8 mouse cellular contexts compared by ENCODE assay signal in the genomic region with DNA sequence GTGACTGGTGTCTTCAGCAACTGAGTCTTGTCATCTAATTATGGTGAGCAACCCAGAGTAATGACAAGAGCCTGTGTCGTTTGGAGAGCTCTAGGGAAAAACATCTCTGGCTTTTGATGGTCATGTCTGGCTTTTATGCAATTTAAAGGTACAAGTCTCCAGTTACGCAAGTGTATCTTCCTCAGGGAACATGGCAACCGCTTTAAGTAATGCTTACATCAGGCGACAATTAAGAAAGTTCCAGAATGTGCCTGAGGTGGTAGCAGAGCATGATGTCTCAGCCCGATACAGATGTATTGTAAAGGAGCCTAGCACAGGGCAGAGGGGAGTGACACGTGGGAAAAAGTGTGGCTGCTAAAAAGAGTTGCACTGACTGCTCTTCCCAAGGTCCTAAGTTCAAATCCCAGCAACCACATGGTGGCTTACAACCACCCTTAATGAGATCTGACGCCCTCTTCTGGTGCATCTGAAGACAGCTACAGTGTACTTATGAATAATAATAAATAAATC. TPM values are rescaled to one million over a fixed set of nuclear protein-coding genes. Genes with fewer than 3 reads are reported as not detected.
A peak's percentile ranks its signal among the peaks of the same experiment; 100 is the strongest.
DNase-seq lines count a peak whose midpoint lies in the region; ATAC-seq and TF ChIP-seq lines count a peak whose summit lies in the region.

No protein-coding gene starts in this region.

- intact Hi-C loops in heart, postnatal 14 days (cut with DNase I): loop anchor here (2.0 kb wide), 1 partner anchor 54 kb away; the partner anchor contains the start of gene Mllt1

- 67% methylated on average over 7 of the region's 7 CpGs for WGBS in heart, embryonic 13.5 days
- WGBS in heart, embryonic 16.5 days: 69% methylated on average over 7 of the region's 7 CpGs
- 63% methylated on average over 7 of the region's 7 CpGs for WGBS in macrophage (ENCODE audit: missing documents)

- peak overlapping the region; percentile 76; the same call in 1 of the 2 replicates for H3K27ac ChIP-seq in heart, embryonic 13.5 days (replicated peaks)
- H3K27ac ChIP-seq in cortical plate, adult 2 months (ENCODE audit: insufficient read depth, low read length): no peak overlapping the region
- H3K27ac ChIP-seq in heart, embryonic 16.5 days (ENCODE audit: low read length): no peak overlapping the region
- H3K27ac ChIP-seq in macrophage: no peak overlapping the region

- H3K9me3 ChIP-seq in heart, embryonic 13.5 days: no peaks in the 10 kb centered on the region
- H3K9me3 ChIP-seq in heart, embryonic 16.5 days (replicated peaks; ENCODE audit: control insufficient read depth, low read length): no peaks in the 10 kb centered on the region

- TF ChIP-seq POLR2A in cortical plate, adult 2 months (IDR thresholded peaks at IDR 0.05; ENCODE audit: extremely low read depth, insufficient read depth, low read length): no peak

- peak overlapping the region; percentile 91 for H3K9ac ChIP-seq in heart, embryonic 13.5 days
- no peak overlapping the region for H3K9ac ChIP-seq in heart, embryonic 16.5 days (ENCODE audit: low read length)

- no peaks in the 10 kb centered on the region for H3K27me3 ChIP-seq in heart, embryonic 13.5 days (replicated peaks)
- H3K27me3 ChIP-seq in heart, embryonic 16.5 days (ENCODE audit: control insufficient read depth, insufficient read depth, low read length): no peaks in the 10 kb centered on the region

- H3K4me3 ChIP-seq in heart, embryonic 13.5 days: peak overlapping the region; percentile 81
- peak overlapping the region; percentile 62; the same call in 1 of the 2 replicates for H3K4me3 ChIP-seq in cortical plate, adult 2 months (ENCODE audit: insufficient read depth, low read length)
- H3K4me3 ChIP-seq in heart, embryonic 16.5 days (ENCODE audit: low read length): peak overlapping the region; percentile 90
- H3K4me3 ChIP-seq in macrophage (ENCODE audit: inconsistent target): peak overlapping the region; percentile 91

- peaks cover 28% of the 10 kb centered on the region for H3K36me3 ChIP-seq in heart, embryonic 13.5 days
- peaks cover 16% of the 10 kb centered on the region for H3K36me3 ChIP-seq in heart, embryonic 16.5 days (ENCODE audit: control insufficient read depth, insufficient read depth)
- H3K36me3 ChIP-seq in macrophage (ENCODE audit: inconsistent target): peaks cover 15% of the 10 kb centered on the region; the same call in 1 of the 2 replicates

- peaks cover 15% of the 10 kb centered on the region for H3K4me1 ChIP-seq in heart, embryonic 13.5 days
- peaks cover 4% of the 10 kb centered on the region for H3K4me1 ChIP-seq in cortical plate, adult 2 months (ENCODE audit: control insufficient read depth, insufficient read depth, low read length)
- peaks cover 6% of the 10 kb centered on the region for H3K4me1 ChIP-seq in heart, embryonic 16.5 days (ENCODE audit: control insufficient read depth, insufficient read depth, low read length)

- no peak for TF ChIP-seq CTCF in cortical plate, adult 2 months (IDR thresholded peaks at IDR 0.05; ENCODE audit: extremely low read depth, insufficient read depth, low read length)

- DNase-seq in heart, postnatal 14 days: no peak
- no peak for DNase-seq in layer of hippocampus, postnatal 14 days (ENCODE audit: low spot score in 2 of 2)
- DNase-seq in layer of hippocampus, adult 11-12 months (ENCODE audit: low spot score): no peak
- DNase-seq in left cerebral cortex, adult 9 months (ENCODE audit: low spot score in 2 of 2): no peak

- peak overlapping the region; percentile 87 for H3K4me2 ChIP-seq in heart, embryonic 13.5 days
- H3K4me2 ChIP-seq in heart, embryonic 16.5 days (ENCODE audit: low read depth, low read length): peak overlapping the region; percentile 92

- no peak for ATAC-seq in heart, embryonic 13.5 days (ENCODE audit: extremely low read depth, insufficient number of reproducible peaks, low FRiP score, low TSS enrichment)
- no peak for ATAC-seq in heart, embryonic 16.5 days (replicated peaks; ENCODE audit: extremely low read depth, insufficient read depth, low FRiP score)

- H3K79me2 ChIP-seq in macrophage (ENCODE audit: inconsistent target): peaks cover 17% of the 10 kb centered on the region

RNA-seq across cellular contexts. Expression of gene Clpp, which starts 1.1 kb away (rescaled TPM):
- polyA plus RNA-seq in heart, embryonic 13.5 days (2015; fragmentation: Nextera tagmentation; extraction: Ambion mirVana): 110 and 125 TPM in 2 replicates
- 10 to 100 TPM; 57.3 to 64.0 TPM for total RNA-seq in heart, postnatal 14 days (2021)
- polyA plus RNA-seq in cortical plate, adult 2 months (2012; rRNA removed): 139 and 146 TPM in 2 replicates
- 117 and 129 TPM in 2 replicates for polyA plus RNA-seq in heart, embryonic 16.5 days (2015; fragmentation: Nextera tagmentation; extraction: Ambion mirVana)
- 10 to 100 TPM in 8 of 26 experiments, 1 to 10 TPM in 18; 1.3 to 17.7 (median 7.0) TPM for total RNA-seq in macrophage (2018; cell fraction: chromatin; rRNA removed)
- total RNA-seq in macrophage (2018; cell fraction: cytosol; rRNA removed): 10 to 100 TPM; 15.9 to 37.3 (median 25.7) TPM
- total RNA-seq in macrophage (2018; cell fraction: nucleus; rRNA removed): 10 to 100 TPM in 12 of 26 experiments, 1 to 10 TPM in 14; 3.8 to 24.7 (median 9.7) TPM
- 20.0 to 37.4 TPM (median 21.4 TPM) in 3 replicates for polyA plus RNA-seq in macrophage (2018)
- 10 to 100 TPM; 56.1 to 58.3 TPM for total RNA-seq in layer of hippocampus, postnatal 14 days (2021)

RNA-seq across cellular contexts. Expression of gene Acer1, which starts 7.0 kb away (rescaled TPM):
- 0.06 TPM in 1 of 2 replicates, not detected in the other for polyA plus RNA-seq in heart, embryonic 13.5 days (2015; fragmentation: Nextera tagmentation; extraction: Ambion mirVana)
- total RNA-seq in heart, postnatal 14 days (2021): not detected
- not detected in 2 replicates for polyA plus RNA-seq in cortical plate, adult 2 months (2012; rRNA removed)
- 0.05 TPM in 1 of 2 replicates, not detected in the other for polyA plus RNA-seq in heart, embryonic 16.5 days (2015; fragmentation: Nextera tagmentation; extraction: Ambion mirVana)
- total RNA-seq in macrophage (2018; cell fraction: chromatin; rRNA removed): not detected
- not detected for total RNA-seq in macrophage (2018; cell fraction: cytosol; rRNA removed)
- not detected for total RNA-seq in macrophage (2018; cell fraction: nucleus; rRNA removed)
- not detected in 3 replicates for polyA plus RNA-seq in macrophage (2018)
- total RNA-seq in layer of hippocampus, postnatal 14 days (2021): not detected

RNA-seq across cellular contexts. Expression of gene Alkbh7, which starts 8.2 kb away (rescaled TPM):
- polyA plus RNA-seq in heart, embryonic 13.5 days (2015; fragmentation: Nextera tagmentation; extraction: Ambion mirVana): 45.7 and 56.8 TPM in 2 replicates
- total RNA-seq in heart, postnatal 14 days (2021): 10 to 100 TPM; 49.6 to 52.8 TPM
- 32.1 and 35.4 TPM in 2 replicates for polyA plus RNA-seq in cortical plate, adult 2 months (2012; rRNA removed)
- polyA plus RNA-seq in heart, embryonic 16.5 days (2015; fragmentation: Nextera tagmentation; extraction: Ambion mirVana): 56.4 and 59.6 TPM in 2 replicates
- total RNA-seq in macrophage (2018; cell fraction: chromatin; rRNA removed): 1 to 10 TPM in 20 of 26 experiments, under 1 TPM in 1, not detected in 5; 0.96 to 6.6 (median 3.0) TPM
- total RNA-seq in macrophage (2018; cell fraction: cytosol; rRNA removed): 10 to 100 TPM; 10.8 to 19.7 (median 14.4) TPM
- total RNA-seq in macrophage (2018; cell fraction: nucleus; rRNA removed): 10 to 100 TPM in 1 of 26 experiments, 1 to 10 TPM in 25; 1.4 to 12.8 (median 4.0) TPM
- 3.6 to 20.7 TPM (median 11.8 TPM) in 3 replicates for polyA plus RNA-seq in macrophage (2018)
- total RNA-seq in layer of hippocampus, postnatal 14 days (2021): 10 to 100 TPM; 18.2 to 22.3 TPM

RNA-seq across cellular contexts. Expression of gene Pspn, which starts 10.8 kb away (rescaled TPM):
- 0.35 TPM in 1 of 2 replicates, not detected in the other for polyA plus RNA-seq in heart, embryonic 13.5 days (2015; fragmentation: Nextera tagmentation; extraction: Ambion mirVana)
- not detected for total RNA-seq in heart, postnatal 14 days (2021)
- polyA plus RNA-seq in cortical plate, adult 2 months (2012; rRNA removed): not detected in 2 replicates
- polyA plus RNA-seq in heart, embryonic 16.5 days (2015; fragmentation: Nextera tagmentation; extraction: Ambion mirVana): 0.34 TPM in 1 of 2 replicates, not detected in the other
- total RNA-seq in macrophage (2018; cell fraction: chromatin; rRNA removed): not detected
- total RNA-seq in macrophage (2018; cell fraction: cytosol; rRNA removed): not detected
- total RNA-seq in macrophage (2018; cell fraction: nucleus; rRNA removed): not detected
- polyA plus RNA-seq in macrophage (2018): not detected in 3 replicates
- not detected for total RNA-seq in layer of hippocampus, postnatal 14 days (2021)

RNA-seq across cellular contexts. Expression of gene Gtf2f1, which starts 22.1 kb away (rescaled TPM):
- polyA plus RNA-seq in heart, embryonic 13.5 days (2015; fragmentation: Nextera tagmentation; extraction: Ambion mirVana): 32.8 and 35.1 TPM in 2 replicates
- total RNA-seq in heart, postnatal 14 days (2021): 10 to 100 TPM; 22.0 to 23.6 TPM
- 73.3 and 80.0 TPM in 2 replicates for polyA plus RNA-seq in cortical plate, adult 2 months (2012; rRNA removed)
- polyA plus RNA-seq in heart, embryonic 16.5 days (2015; fragmentation: Nextera tagmentation; extraction: Ambion mirVana): 44.1 and 45.6 TPM in 2 replicates
- 100 to 1,000 TPM in 8 of 26 experiments, 10 to 100 TPM in 18; 60.9 to 228 (median 74.7) TPM for total RNA-seq in macrophage (2018; cell fraction: chromatin; rRNA removed)
- total RNA-seq in macrophage (2018; cell fraction: cytosol; rRNA removed): 10 to 100 TPM; 51.6 to 83.7 (median 61.4) TPM
- total RNA-seq in macrophage (2018; cell fraction: nucleus; rRNA removed): 100 to 1,000 TPM in 2 of 26 experiments, 10 to 100 TPM in 24; 40.4 to 118 (median 50.7) TPM
- polyA plus RNA-seq in macrophage (2018): 63.3 to 154 TPM (median 75.9 TPM) in 3 replicates
- 10 to 100 TPM; 51.0 to 56.0 TPM for total RNA-seq in layer of hippocampus, postnatal 14 days (2021)
